Mouse (Mus musculus): ENCODE measurements at regions not wholly inside any gene's neighbourhood (a gene's known extent, or its start where the extent isn't known, plus 50 kb on each side); places are given as distances from the start of the nearest gene placed in this dataset.

DNA sequence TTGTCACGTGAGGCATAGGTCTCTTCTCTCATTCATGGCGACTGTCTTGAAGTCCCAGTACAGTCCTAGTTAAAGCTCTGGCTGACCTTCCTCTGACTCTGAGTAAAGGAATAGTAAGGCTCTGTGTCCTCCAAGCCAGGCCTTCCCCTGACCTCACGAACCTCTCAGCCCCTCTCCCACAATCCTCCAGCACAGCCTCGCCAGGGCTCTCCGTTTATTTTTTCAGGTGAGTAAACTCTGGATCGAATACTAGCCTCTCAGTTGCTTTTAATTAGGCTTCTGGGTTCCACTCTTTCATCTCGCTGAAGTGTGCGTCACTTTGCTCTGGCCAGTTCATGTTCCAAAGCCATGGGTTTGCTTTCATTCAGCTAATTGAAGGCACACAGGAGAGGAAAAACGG is 133.8 kb downstream of the Mylk4 start:
- no peak for DNase-seq

DNA sequence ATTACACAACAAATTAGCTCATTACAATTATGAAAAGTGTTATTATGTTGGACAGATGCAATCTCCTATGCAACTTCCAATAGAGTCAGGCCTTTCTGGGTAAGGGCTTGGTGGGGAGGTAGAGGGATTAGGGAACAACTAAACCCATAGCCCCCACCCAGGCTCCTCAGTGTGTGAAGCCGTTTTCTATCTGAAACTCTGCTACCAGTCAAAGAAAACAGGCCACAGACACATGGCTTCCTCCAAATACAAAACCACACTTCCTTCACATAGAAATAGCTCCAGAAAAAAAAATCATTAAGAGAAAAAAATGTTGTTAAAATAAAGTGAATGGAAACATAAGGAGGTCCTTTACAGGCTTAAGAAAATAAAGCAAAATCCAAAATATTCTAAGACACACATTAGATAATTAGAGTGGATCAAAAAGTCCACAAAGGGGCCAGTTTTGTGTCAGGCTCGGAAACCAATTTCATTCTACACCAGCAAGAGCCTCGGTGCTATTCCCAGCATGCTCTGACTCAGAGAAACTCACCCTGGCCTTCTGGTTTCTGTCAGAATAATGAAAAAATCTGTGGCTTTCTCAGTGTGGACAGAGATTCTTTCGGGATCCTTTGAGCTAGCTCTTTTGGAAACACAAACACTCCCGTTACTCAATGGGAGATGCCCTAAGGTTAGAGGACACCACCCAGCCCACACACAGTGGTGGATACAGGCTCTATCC is 140.6 kb downstream of the Mylk4 start:
- no peak for DNase-seq

DNA sequence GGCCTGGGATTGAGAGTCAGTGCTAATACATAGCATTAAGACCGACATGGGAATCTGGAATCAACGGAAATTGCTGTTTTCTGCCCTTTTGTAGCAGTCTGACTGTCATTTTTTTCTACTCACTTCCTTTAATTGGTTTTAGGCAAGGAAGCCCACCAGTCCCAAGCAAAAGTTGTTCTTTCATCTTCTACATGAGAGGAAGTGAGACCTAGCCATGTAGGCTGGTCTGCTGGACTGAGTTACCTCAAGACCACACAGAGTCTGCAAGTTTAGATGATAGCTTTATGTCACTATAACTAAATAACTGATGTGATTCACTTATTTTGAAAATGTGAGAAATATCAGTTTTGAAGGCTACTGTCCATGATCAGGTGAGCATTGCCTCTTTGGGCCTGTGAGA is 142.8 kb downstream of the Mylk4 start:
- no peak for DNase-seq

DNA sequence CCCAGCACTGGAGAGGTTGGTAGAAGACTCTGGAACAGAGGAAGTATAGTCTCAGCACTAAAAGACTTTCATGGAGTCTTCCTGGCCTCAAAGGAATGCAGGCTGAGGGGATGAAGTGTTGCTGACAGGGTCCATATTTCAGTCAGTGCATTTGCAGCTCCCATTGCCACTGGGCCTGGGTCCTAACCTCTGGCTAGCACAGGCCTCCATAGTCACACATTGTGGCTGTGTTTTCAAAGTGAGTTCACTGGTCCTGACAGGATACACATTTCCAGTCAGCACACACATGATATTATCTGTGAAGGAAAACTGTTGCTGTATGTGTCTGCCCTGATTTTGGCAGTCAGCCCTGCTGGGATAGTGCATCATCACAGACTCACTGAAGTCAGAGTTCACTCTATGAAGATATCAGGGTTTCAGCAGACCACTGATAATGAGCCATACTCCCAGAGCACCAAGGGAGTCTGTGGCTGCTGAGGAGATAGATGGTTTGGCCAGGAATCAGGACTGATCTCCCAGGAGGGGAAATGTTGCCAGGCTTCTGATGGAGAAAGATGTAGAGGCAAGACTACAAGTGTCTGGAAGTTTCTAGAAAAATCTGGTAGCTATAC is 153.5 kb downstream of the Mylk4 start:
- peak in 1 of 2 experiments; percentile 33 for DNase-seq

DNA sequence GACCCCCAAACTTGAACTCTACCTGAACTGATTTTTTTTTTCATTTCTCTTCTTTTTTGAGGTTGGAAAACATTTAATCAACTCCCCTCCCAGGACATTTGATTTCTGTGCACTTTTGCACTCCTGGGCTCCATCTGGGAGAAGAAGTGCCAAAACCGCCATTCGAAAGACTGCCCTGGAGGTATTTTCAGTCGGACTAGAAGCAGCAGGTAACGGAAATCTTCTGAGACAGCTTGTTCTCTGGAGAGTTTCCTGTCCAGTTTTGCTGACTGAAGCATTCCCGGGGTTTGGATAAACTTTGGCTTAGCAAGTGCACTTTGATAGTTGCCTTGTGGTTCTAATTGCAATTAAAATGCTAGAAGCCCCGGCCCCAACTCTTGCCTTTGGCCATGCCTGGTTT is 169.8 kb downstream of the Mylk4 start:
- DNase-seq, result no peak

DNA sequence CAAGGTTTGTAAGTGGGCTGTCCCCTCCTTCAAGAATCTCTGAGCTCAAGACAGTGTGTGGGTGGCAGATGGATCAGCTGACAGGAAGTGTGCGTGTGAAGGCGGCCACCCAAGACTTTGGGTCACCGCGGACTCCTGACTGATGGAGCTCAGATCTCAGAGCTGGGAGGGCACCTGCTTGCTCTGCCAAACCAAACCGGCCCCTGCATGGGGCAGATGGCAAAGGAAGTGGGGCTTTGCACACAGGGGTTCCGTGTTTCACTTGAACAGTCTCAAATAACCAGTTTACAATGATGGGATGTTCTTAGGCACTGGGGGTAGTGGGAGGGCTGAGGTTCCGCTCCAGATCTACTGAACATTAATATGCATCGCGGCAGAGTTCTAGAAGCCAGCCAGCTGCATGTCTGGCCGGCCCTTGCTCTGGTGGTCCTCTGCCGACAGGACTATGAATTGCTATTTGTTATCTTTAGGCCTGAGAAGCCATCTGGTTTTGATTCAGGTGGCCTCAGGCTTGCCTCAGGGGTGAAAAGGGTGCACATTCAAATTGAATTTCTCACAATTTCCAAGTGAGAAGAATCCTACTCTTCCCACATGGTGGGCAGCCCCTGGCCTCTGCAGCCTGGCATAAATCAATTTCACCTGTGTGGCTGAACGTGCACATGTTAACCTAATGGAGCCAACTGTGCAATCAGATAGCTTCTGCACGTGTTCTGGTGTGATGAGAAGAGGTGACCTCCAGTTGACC is 172.0 kb downstream of the Mylk4 start:
- no peak for DNase-seq

DNA sequence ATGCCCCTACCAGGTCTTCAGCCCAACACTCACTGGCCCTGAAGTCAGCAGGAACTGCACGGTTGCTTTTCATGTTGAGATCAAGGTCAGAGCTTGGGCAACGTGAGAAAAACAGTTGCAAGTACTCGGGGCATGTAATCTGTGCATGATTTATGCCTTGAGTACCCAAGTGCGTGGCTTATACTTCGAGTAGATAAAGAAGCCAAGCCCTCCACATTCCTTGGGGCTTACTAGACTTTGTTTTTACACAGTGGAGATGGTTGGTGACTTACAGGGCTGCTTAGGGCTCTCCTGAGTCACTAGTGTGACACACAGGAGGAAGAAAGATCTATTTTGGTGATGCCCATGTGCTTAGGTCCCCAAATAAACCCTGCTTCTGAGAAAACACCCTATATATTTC is 172.8 kb downstream of the Mylk4 start:
- peak; percentile 18 to 42 for DNase-seq

DNA sequence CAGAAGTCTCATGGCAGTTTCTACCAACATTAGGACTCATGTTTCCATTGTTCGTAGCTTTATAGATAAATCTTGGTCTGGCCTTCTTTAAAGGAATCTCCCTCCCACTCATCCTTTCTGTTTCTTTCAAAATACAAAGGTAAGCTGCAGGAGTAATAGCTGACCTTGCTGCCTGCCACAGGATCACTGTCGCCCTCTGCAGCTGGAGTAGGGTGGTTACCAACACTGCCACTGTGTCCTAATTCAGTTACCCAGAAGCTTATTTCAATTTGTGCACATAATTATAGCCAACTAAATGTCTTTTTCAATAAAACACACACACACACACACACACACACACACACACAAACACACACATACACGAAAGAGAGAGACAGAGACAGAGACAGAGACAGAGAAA is 175.3 kb downstream of the Mylk4 start:
- DNase-seq, result peak in 1 of 2 experiments; percentile 29

DNA sequence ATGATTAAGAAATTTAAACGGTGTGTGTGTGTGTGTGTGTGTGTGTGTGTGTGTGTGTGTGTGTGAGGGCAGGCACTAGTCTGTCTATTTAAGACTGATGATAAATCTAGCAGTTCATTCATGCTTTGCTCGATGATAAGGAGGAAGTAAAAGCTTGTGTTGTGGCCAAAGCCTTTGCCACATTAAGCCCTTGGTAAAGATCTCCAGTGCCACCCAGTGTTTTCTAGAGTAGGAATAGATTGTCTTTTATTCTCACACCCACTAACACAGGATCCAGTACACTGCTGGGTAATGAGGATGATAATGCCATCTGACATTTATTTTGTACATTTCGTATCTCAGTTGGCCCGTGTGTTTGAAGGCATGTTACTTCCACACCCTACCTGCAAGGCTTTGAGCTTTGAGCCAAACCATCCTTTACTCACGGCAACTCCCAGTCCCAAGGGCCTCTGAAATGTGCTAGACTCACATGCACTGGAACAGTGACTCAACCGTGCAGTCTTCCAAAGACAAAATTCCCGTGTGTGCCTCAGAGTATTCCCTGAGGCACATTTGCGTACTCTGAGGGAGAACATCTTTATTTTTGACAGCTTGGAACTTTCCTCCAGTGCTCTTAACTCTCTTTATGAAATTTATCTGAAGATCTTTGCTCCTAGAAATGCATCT is 179.7 kb downstream of the Mylk4 start:
- DNase-seq, result no peak

DNA sequence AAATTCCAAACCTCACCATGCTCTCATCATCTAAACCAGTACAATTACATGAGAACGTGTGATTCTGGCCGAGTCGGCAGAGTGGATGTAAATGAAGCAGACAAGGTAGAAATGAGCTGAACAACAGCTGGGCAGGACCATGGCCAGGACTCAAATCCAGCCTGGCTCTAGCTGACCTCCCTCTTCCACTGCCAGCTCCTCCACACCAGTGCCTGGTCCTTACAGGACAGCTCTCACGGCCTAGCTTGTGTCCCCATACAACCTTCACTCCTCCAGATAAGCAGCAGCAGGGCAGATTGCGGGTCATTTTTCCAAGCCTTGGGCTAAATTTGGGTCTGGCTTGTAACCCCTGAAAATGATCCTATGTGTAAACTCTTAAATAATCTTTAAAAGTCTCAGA is 182.4 kb downstream of the Mylk4 start:
- DNase-seq, result no peak

DNA sequence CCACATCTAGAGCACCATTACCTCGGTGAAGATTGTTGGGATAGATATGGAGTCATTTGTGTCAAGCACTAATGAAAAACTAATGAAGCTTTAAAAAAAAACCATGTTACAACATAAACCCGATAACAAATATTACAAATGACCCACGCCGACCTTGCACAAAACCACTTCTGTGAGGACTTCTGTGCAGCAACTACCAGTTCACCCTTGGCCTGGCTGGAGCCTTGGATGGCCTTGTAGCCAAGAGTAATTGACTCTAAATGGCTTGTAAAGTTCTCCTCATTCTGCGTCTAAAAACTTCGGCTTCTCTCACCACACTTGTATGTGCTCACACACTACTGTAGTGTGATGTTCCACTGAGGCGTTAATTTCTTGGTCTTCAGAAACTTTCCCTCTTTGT is 190.1 kb downstream of the Mylk4 start:
- DNase-seq, result peak in 1 of 2 experiments; percentile 53

DNA sequence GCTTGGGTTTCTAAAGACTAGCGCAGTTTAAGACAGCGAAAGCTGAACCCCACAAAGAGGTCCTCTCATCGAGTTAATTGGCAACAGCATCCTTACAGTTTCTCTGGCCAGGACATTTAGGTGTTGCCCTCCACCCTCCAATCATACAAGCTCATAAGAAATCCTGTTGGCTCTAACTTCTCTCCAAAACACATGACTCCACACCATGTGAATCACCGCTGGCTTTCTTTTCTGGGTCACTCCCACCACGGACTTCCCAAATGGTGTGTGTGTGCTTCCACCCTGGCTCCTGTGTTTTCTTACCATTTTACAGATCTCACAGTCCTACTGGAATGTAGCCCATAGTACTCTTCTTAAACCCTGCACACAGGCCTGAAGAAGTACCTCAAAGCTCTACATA is 190.6 kb downstream of the Mylk4 start:
- no peak for DNase-seq

DNA sequence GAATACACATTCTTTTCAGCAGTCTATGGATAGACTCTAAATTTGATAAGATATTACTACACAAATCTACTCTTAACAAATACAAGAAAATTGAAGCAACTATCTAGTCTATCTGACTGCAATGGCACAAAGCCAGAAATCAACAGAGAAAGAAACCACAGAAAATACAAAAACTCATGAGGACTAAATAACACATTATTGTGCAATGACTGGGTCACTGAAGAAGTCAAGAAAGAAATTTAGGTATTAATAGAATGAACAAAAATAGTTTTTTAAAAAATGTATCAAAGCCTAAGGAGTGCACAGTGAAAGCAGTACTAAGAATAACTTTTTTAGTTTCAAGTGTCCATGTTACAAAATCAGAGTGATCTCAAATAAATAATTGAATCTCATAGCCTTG is 202.2 kb downstream of the Mylk4 start:
- DNase-seq, result no peak

DNA sequence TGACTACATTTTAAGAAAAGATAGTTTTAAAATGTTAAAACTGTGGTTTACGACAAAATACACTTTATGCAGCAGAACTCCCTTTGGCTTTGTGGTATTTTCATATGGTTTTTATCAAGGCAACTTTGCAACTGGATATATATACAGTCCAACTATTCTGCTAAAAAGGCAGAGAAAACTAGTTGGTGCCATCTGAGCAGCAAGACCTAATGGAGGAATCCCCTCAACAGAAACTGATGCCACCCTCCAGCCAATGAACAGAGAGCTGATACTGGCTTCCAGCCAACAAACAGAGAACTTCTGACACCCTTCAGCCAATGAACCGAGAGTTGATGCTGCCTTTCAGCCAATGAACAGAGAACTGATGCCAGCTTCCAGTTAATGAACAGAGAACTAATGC is 215.9 kb downstream of the Mylk4 start:
- no peak for DNase-seq

DNA sequence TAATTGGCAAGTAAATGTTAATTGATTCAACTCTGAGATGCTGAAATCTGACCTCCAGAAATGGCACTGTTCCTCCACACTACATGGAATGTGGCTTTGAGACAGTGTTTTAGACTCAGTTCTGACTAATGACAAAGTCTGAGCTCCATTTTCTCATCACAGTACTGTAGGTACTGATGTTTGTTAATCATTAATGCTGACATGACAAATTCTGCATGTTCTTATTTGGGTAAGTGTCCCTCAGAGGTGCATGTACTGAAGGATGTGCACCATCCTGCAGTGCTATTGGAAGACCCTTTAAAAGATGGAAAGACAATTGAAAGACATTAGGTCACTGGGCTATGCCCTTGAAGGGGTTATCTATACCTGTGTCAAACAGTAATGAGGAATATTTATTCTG is 222.1 kb upstream of the Gmds start:
- no peak for DNase-seq

DNA sequence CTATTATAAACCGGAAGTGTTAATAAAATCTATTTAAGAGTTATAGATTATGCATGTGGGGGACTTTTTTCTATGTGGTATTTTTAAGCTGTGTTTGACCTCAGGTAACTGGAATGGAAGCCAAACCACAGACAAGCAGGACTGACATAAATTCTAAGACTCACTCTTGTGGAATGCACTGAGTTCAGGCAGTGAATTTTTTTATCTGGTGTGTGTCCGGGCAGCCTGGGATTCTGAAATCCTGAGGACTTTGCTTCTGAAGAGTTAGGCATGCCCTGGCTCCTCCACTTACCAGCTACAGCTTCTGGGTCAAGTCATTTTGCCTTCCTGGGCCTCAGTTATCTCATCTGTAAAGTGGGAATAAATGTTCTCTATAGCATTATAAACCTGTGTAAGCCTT is 217.9 kb upstream of the Gmds start:
- DNase-seq, result peak in 1 of 2 experiments; percentile 15

DNA sequence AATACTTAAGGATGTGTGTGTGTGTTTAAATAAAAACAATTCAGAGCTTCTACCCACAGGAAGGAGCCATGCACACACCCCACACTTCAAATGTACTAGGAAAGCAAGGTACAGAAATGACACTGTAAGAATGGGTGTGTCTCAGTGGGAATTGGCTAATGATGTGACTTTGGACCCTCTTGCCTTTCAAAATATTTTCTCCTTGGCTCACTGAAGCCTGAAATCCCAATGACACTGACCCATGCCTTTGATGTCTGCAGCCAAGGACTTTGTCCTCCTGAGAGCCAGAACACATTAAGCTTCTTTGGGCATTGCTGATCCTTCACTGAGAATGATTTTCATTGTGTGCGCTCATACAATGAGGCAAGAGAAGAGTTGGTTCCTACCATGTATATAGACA is 216.5 kb upstream of the Gmds start:
- peak; percentile 13 to 19 for DNase-seq

DNA sequence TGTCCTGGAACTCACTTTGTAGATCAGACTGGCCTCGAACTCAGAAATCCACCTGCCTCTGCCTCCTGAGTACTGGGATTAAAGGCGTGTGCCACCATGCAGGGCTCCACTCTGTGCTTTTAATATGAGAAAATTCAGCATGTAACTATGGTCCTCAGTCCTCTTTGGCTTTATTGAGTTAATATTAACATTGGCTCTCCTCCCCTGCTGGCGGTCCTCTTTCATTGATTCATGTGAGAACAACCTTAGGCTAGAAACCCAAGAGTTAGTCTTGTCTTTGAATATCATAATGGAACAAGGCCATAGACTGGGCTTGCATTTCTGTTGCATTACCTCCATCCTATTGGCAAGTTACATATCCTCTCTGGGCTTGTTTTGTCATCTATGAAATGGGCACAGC is 216.1 kb upstream of the Gmds start:
- DNase-seq, result no peak

DNA sequence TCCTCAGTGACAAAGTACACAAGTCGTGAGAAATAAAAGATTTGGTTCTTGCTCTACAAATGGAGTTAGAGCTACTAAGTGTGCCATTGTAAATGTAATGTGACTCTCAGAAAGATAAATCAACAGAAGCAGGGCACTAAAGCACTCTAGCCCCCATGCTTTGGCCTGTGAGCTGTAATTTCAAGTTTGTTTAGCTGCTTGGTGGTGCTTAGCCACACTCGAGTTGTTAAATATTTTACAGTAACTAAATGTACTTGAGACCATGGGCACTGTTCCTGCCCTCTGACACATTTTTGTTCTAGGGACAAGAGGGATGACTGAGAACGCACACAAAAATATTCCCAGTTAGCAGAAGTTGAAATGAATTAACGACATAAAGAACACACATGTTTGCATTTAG is 214.6 kb upstream of the Gmds start:
- DNase-seq, result no peak

DNA sequence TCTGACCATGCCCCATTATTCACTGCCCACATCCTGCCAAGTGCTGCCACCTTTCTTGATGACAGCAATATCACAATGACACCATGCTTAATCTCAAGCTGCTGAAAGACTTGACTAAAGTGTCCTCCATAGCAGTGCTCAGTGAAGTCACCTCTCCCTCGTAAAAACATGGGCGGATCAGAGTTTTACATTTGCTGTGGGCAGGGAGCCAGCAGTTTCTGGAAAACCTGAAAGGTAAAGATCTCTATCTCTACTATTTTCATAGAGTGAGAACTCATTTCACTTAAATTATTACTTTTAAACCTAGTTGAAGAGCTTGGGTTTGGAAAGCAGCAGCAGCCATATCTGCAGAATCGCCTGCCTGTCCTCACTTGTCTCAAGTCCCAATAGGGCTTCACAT is 211.6 kb upstream of the Gmds start:
- DNase-seq, result no peak

DNA sequence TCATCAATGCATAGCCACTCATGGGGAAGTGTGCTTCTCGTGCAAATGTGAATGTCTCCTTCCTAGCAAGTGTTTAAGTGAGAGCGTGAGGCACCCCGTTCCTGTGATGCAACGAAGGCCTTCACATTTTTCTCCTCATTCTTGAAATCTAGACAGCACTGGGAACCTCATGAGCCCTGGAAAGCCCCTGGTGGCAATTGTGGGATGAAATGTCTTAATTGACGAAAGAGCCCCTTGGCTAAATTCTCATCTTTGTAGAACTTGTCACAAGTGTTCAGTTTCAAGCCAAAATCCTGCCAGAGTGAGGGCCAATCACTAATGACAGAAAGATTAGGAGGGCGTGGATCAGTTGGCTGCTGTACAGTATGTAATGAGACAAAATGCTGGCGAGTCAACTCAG is 208.6 kb upstream of the Gmds start:
- no peak for DNase-seq

DNA sequence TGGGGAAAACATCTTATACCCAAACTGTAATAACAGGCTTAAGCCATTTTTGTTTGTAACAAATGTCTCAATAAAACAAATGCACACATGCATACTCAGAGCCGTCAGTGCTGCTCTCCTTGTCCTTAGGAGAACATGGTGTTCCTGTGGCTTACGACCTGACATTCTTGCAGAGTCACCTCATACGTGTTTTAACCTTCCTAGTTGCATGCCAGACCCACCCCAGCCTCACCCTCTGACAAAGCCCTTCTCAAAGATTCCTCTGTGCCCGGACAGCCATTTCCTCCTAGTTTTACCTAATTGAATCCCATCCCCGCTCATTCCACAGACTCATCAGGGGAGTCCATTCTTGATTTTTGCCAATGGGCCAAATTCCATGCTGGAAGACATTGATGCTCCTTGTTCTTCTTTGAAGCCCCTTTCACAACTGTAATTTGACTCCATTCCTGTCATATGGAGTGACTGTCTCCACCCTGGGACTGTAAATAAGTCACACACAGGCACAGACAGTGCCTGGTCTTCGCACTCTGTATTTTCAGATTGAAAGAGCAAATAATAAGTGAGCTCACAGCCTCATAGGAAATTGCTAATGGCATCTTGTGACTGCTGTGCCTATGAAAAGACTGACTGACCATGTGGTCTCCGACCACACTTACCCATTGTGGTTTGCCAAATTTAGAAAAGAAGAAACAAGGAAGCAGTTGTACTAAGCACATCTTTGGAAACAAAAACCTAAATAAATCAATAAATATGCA is 206.6 kb upstream of the Gmds start:
- DNase-seq, result no peak
